ENCODE assay signal across 9 mouse cellular contexts in genomic region chr9:57146451-57147066, GRCm38 (mm10). TPM values are rescaled to one million over a fixed set of nuclear protein-coding genes. Genes with fewer than 3 reads are reported as not detected.
DNase-seq lines count a peak whose midpoint lies in the region; ATAC-seq lines count a peak whose summit lies in the region.
"Had no signal": no experiment of that assay in that cellular context is flagged by ENCODE, and none has a peak within 500 bp of the region (broad histone marks: within the 10 kb centered on the region; RNA-seq: fewer than 3 reads in every experiment).

No protein-coding gene starts in this region.

- peaks cover 16% of the 10 kb centered on the region for H3K36me3 ChIP-seq in kidney, embryonic 16.5 days (ENCODE audit: insufficient read depth, low read length)
- peaks cover 21% of the 10 kb centered on the region; the same call in 1 of the 2 replicates for H3K36me3 ChIP-seq in kidney, embryonic 14.5 days (ENCODE audit: control insufficient read depth, insufficient read depth, low read length)
- H3K36me3 ChIP-seq in limb, embryonic 13.5 days = peaks cover 33% of the 10 kb centered on the region

- H3K4me3 ChIP-seq in kidney, embryonic 16.5 days (ENCODE audit: low read length) = no peak overlapping the region
- H3K4me3 ChIP-seq in kidney, embryonic 14.5 days (ENCODE audit: low read length) = no peak overlapping the region
- H3K4me3 ChIP-seq in limb, embryonic 13.5 days = no peak overlapping the region

- no peak for ATAC-seq in kidney, embryonic 16.5 days (ENCODE audit: low FRiP score, low TSS enrichment)
- ATAC-seq in kidney, embryonic 14.5 days (ENCODE audit: low FRiP score, low TSS enrichment) = no peak
- ATAC-seq in limb, embryonic 13.5 days (ENCODE audit: low FRiP score, low read depth) = no peak

- no peaks in the 10 kb centered on the region for H3K27me3 ChIP-seq in kidney, embryonic 16.5 days (ENCODE audit: insufficient read depth, low read length)
- no peaks in the 10 kb centered on the region for H3K27me3 ChIP-seq in kidney, embryonic 14.5 days (ENCODE audit: control insufficient read depth, insufficient read depth, low read length)
- no peaks in the 10 kb centered on the region for H3K27me3 ChIP-seq in limb, embryonic 13.5 days

- H3K9ac ChIP-seq in kidney, embryonic 16.5 days (replicated peaks; ENCODE audit: low read length) = peak overlapping the region; percentile 79; the same call in 1 of the 2 replicates
- H3K9ac ChIP-seq in kidney, embryonic 14.5 days (ENCODE audit: low read depth, low read length) = no peak overlapping the region; the same call in 1 of the 2 replicates
- peak overlapping the region; percentile 82; the same call in 1 of the 2 replicates for H3K9ac ChIP-seq in limb, embryonic 13.5 days

- H3K27ac ChIP-seq in kidney, embryonic 16.5 days (ENCODE audit: low read length) = no peak overlapping the region
- no peak overlapping the region for H3K27ac ChIP-seq in kidney, embryonic 14.5 days (ENCODE audit: low read depth, low read length)
- H3K27ac ChIP-seq in limb, embryonic 13.5 days = no peak overlapping the region

- 90% methylated on average over 17 of the region's 17 CpGs for WGBS in kidney, embryonic 16.5 days
- WGBS in kidney, embryonic 14.5 days = 86% methylated on average over 17 of the region's 17 CpGs
- 85% methylated on average over 17 of the region's 17 CpGs for WGBS in limb, embryonic 13.5 days

- peak; percentile 47 for DNase-seq in cerebellum, adult 9-10 months
- no peak for DNase-seq in cerebellum, postnatal 10 days
- peak; percentile 69 for DNase-seq in A20 (ENCODE audit: low read depth, low spot score)
- no peak for DNase-seq in urinary bladder, postnatal 25 days (ENCODE audit: low spot score)
- DNase-seq in kidney, postnatal 10 days = no peak
- DNase-seq: adrenal gland, postnatal 25 days had no signal

- H3K9me3 ChIP-seq in kidney, embryonic 16.5 days (ENCODE audit: low read length) = no peaks in the 10 kb centered on the region
- no peaks in the 10 kb centered on the region for H3K9me3 ChIP-seq in kidney, embryonic 14.5 days (ENCODE audit: control insufficient read depth, low read length)
- H3K9me3 ChIP-seq in limb, embryonic 13.5 days = no peaks in the 10 kb centered on the region

- peak overlapping the region; percentile 68; the same call in 1 of the 2 replicates for H3K4me2 ChIP-seq in kidney, embryonic 16.5 days (replicated peaks; ENCODE audit: low read depth, low read length)
- no peak overlapping the region for H3K4me2 ChIP-seq in kidney, embryonic 14.5 days (replicated peaks; ENCODE audit: low read depth, low read length)
- peak overlapping the region; percentile 82; the same call in 1 of the 2 replicates for H3K4me2 ChIP-seq in limb, embryonic 13.5 days (replicated peaks)

- peaks cover 21% of the 10 kb centered on the region for H3K4me1 ChIP-seq in kidney, embryonic 16.5 days (ENCODE audit: insufficient read depth, low read length)
- 0 out of 2 replicates have a peak, but pooled peaks cover 3% of the 10 kb centered on the region for H3K4me1 ChIP-seq in kidney, embryonic 14.5 days (ENCODE audit: control insufficient read depth, insufficient read depth, low read length)
- peaks cover 17% of the 10 kb centered on the region for H3K4me1 ChIP-seq in limb, embryonic 13.5 days

RNA-seq across cellular contexts. Expression of gene Neil1, which starts 1.5 kb away (rescaled TPM):
- 8.8 and 9.3 TPM in 2 replicates for polyA plus RNA-seq in kidney, embryonic 16.5 days (2015; fragmentation: Nextera tagmentation; extraction: Ambion mirVana)
- 7.0 and 7.5 TPM in 2 replicates for polyA plus RNA-seq in kidney, embryonic 14.5 days (2014; fragmentation: Nextera tagmentation; extraction: Ambion mirVana)
- polyA plus RNA-seq in limb, embryonic 13.5 days (2015; fragmentation: Nextera tagmentation; extraction: Ambion mirVana) = 9.5 and 10.0 TPM in 2 replicates

RNA-seq across cellular contexts. Expression of gene Commd4, which starts 11.6 kb away (rescaled TPM):
- polyA plus RNA-seq in kidney, embryonic 16.5 days (2015; fragmentation: Nextera tagmentation; extraction: Ambion mirVana) = 107 and 130 TPM in 2 replicates
- polyA plus RNA-seq in kidney, embryonic 14.5 days (2014; fragmentation: Nextera tagmentation; extraction: Ambion mirVana) = 99.0 and 137 TPM in 2 replicates
- polyA plus RNA-seq in limb, embryonic 13.5 days (2015; fragmentation: Nextera tagmentation; extraction: Ambion mirVana) = 91.5 and 99.2 TPM in 2 replicates

RNA-seq across cellular contexts. Expression of gene Man2c1, which starts 16.1 kb away (rescaled TPM):
- polyA plus RNA-seq in kidney, embryonic 16.5 days (2015; fragmentation: Nextera tagmentation; extraction: Ambion mirVana) = 79.0 and 95.6 TPM in 2 replicates
- 28.5 and 38.7 TPM in 2 replicates for polyA plus RNA-seq in kidney, embryonic 14.5 days (2014; fragmentation: Nextera tagmentation; extraction: Ambion mirVana)
- 64.5 and 71.0 TPM in 2 replicates for polyA plus RNA-seq in limb, embryonic 13.5 days (2015; fragmentation: Nextera tagmentation; extraction: Ambion mirVana)

Comparison
In these comparisons a context has a peak if more than half of its experiments do, and no peak if none do; other contexts are left out.
1. DNase-seq: peak in cerebellum, adult 9-10 months (single experiment) and A20 (single experiment); none in cerebellum, postnatal 10 days (0 of 2), urinary bladder, postnatal 25 days (single experiment) and kidney, postnatal 10 days (single experiment).